Mouse (Mus musculus) granulocyte monocyte progenitor cell, adult 5-6 weeks (primary cell): ENCODE data around the gene Zfp239. TPM values are rescaled to one million over a fixed set of nuclear protein-coding genes. Genes with fewer than 3 reads are reported as not detected.

Experiments
- ATAC-seq: replicated peaks from 2 replicates; pipeline ENCODE4 v1.8.0; 2016; ENCODE audit warnings: mild to moderate bottlenecking, moderate TSS enrichment, inconsistent platforms; ENCODE audit not compliant: poor library complexity, severe bottlenecking
- total RNA-seq, 2 experiments: library from RNA; stranded (forward) in 1 of 2; stranded (reverse) in 1 of 2; fragments of 200-712, 200-1000 nt in 1 of 2; fragments of >200 nt in 1 of 2; fragmentation: Nextera tagmentation in 1 of 2; gene quantifications; 2 replicates each; pipeline ENCODE4 v1.2.3; 2014 to 2017

Zfp239 gene
- total RNA-seq, 2 experiments from 2014 or later = 5.6 to 9.7 TPM

- ATAC-seq = no peak
These were observed 12.9 kb downstream of the Zfp239 start for GRCm38 (mm10) chr6:117874621-117875281.

GRCm38 (mm10) chr6:117878700-117879407 is 17.0 kb downstream of the Zfp239 start:
- ATAC-seq = peak; percentile 47

DNA sequence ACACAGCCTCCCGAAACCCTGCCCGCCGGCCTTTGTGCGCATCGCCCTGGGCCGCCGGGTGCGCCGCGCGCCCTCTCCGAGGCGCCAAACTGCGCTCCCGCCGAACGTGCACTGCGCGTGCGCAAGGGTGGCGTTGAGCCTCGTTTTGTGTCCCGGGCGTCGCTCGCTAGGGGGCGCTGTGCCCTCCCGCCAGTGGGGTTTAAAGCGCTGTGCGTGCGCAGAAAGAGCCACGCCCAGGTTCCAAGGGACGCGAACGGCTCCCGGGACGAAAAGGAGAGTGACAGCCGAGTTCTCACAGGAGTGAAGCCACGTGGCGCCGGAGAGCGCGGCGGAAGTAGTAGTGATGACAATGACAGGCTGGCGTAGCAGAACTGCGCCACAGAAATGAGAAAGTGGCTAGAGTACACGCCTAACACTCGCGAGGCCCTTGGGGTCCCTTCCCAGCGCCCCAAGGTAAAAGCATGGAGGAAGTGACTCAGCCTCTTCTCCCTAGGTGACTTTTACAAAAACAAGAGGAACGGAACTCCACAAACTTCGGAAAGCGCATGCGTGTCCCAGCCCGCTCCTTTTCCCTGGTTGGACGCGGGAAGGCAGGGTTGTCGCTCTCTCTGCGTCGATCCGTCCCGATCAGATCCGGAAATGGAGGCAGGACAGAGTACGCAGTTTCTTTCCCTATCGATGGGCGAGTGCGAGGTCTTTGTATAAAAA is 17.7 kb downstream of the Zfp239 start:
- peak; percentile 70 for ATAC-seq

- no peak for ATAC-seq
These were observed 18.5 kb downstream of the Zfp239 start for GRCm38 (mm10) chr6:117880394-117880838.

DNA sequence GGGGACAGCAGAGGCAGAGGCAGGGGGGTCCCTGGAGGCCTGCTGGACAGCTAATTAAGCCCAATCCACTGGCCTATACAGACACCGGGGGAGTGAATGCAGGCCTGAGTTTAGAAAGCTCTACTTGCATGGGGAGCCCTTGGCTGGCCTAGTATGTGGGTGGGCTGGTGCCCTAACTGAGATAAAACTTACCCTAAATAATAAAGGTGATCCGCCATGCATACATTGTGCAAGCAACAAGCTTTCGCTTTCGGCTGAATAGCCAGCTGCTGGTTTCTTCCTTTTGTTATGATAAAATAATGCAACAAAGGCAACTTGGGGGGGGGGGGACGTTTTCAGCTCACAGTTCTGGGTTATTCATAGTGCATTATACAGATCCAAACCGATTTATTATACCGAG is 19.3 kb downstream of the Zfp239 start:
- no peak for ATAC-seq

- peak; percentile 55 for ATAC-seq
These were observed 20.1 kb downstream of the Zfp239 start for GRCm38 (mm10) chr6:117881997-117882396.

DNA sequence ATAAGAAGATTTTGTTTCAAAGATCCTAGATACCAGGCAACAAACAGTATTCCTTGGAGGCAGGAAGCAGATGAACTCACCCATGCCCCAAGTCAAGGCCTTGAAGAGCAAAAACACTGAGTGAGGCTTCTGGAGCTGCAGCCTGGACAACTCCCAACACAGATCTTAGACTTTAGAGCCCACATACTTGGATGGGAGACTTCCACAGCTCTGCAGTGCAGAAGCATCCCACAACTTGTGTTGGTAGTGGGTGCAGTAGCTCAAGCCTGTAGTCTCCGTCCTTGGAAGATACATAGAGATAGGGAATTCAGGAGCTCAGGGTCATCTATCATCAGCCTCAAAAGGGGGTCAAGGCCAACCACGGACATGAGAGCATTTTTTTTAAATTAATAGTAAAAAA is 24.0 kb downstream of the Zfp239 start:
- no peak for ATAC-seq

- no peak for ATAC-seq
These were observed 26.1 kb downstream of the Zfp239 start for GRCm38 (mm10) chr6:117888032-117888431.

- ATAC-seq = no peak
These were observed 26.8 kb downstream of the Zfp239 start for GRCm38 (mm10) chr6:117888642-117889096.

GRCm38 (mm10) chr6:117890257-117890656 is 28.4 kb downstream of the Zfp239 start:
- ATAC-seq = peak; percentile 8; the same call in 1 of the 2 replicates

DNA sequence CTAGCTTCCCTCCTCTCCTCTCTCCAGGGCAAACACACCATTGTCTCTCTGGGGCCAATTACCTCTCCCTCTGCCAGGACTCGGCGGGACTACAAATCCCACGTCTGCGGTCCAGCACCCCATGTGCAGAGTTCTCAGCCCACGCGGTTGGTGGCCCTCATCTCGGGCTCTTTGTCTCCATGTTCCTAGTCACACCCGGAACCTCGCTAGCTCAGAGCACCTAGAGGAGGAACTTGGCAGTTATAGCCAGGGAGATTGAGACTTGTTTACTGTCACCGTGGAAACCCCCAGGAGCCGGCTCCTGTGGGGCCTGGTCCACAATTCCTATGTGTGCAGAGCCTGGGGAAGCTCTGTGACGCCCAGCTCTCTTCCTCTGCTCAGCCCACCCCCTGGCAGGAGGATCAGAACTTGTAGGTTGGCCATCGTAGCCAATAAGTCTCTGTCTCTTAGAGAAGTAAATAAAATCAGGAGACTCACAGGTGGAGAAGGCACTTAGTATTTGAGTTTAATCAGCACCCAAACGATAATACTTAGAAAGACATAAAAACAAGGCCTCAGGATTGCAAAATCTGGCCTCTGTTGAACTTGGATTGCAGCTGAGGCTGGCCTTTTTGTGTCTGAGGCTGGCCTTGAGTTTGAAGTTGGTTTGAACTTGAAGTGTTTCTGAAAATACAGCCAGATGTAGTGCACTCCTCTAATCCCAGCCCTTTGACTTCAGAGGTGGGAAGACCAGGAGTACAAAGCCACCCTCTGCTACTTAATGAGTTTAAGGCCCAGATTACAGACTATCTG is 29.7 kb downstream of the Zfp239 start:
- peak; percentile 86 for ATAC-seq

DNA sequence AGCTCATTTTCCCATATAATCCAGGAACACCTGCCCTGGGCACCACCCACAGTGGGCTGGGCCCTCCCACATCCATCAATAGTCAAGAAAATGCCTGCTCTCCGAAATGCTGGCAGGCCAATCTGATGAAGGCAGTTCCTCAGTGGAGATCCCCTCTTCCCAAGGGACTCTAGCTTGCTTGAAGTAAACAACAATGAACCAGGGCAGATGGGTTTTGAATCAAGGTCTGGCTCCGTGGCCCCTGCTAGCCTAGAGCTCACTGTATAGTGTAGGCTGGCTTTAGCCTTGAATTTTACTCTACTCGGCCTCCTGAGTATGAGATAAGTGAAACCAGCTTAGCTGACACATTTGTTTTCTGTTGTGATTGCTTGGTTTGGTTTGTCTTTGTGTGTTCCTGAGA is 30.5 kb downstream of the Zfp239 start:
- ATAC-seq = no peak

GRCm38 (mm10) chr6:117893435-117893834 is 31.5 kb downstream of the Zfp239 start:
- ATAC-seq = peak; percentile 68

GRCm38 (mm10) chr6:117897800-117898199 is 35.9 kb downstream of the Zfp239 start:
- no peak for ATAC-seq

DNA sequence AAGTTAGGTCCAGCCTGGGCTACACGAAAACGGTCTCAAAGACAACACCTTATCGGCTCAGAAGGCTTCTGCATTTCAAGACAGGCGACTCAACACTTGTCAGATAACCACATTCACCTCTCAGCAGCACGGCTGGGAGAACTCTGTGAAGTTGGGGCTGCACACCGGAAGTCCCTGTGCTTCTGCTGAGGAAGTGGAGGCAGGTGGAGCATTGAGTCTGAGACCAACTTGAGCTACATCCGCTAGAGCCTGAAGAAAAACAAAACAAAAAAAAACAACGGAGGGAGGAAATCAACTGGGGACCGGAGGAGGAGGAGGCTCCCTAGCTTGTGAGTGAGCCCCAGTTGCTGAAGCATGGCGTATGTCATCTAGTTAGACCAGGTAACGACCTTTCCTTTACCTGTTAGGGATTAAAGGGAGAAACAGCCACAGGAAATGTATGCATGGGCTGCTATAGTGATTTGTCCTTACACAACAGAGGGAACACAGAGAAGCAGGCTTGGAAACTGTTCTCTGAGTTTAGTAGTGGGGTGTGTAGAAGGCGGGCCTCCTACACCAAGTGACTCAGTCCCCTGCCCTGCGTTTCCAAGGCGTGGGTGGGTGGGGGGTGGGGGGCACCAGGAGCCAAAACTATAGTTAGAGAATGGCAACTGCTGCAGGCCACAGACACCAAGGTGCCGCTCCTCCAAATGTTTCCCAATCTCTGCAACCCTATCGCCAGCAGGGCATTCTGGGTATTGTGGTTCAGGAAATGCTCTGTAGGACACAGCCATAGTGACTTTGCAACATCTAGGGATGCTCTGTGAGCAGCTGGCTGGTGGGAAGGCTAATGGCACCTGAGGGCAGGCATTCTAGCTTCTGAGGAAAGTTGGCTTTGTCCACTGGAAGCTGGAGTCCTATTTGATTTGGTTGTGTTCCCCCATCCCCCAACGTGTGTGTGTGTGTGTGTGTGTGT is 38.5 kb downstream of the Zfp239 start, which contains the start of gene Hnrnpf:
Gene Hnrnpf, plus strand, starts transcription at position 199 of the 955 bp plus-strand sequence.
- peak; percentile 91 for ATAC-seq

DNA sequence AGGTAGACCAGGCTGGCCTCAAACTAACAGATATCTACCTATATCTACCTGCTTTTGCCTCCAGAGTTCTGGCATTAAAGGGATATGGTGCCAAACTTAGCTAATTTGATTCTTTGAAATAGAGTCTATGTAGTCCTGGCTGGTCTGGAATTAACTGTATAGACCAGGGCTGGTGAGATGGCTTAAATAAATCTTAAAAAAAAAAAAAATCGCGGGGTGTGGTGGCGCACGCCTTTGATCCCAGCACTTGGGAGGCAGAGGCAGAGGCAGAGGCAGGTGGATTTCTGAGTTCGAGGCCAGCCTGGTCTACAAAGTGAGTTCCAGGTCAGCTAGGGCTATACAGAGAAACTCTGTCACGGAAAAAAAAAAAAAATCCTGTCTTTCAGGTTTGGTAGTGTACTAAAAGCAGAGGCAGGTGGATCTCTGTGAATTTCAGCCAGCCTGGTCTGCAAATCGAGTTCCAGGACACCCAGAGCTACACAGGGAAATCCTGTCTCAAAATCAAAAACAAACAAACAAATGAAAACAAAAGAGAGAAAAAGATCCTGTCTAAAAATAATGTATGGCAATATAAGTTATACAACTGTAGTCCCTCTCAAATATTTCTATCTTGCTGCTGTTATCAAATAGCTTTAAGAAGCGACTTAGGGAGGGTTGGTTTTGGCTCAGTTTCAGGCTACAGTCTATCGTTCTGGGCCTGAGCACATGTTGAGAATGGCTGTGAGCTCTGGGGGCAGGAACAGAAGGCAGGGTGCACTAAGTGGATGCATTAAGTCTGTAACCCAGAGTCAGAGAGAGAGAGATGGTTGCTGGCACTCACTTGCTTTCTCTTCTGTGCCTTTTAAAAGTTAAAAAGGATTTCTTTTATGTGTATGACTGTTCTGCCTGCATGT is 39.9 kb downstream of the Zfp239 start:
- ATAC-seq = no peak

- ATAC-seq = no peak
These were observed 40.7 kb downstream of the Zfp239 start for GRCm38 (mm10) chr6:117902556-117902955.

- no peak for ATAC-seq
These were observed 41.9 kb downstream of the Zfp239 start for GRCm38 (mm10) chr6:117903836-117904235.
